Mouse (Mus musculus) E14TG2a.4 (cell line): ENCODE results near the gene Ifi211.
"Not testable (repeated sequence)": the region's sequence is repeated elsewhere in the genome, so short reads cannot be mapped to it uniquely, and the experiment has no call there.

Experiments used
- CTCF ChIP-seq: conservative IDR thresholded peaks from 2 replicates; pipeline ENCODE4 v1.5.1; 2014; ENCODE audit warnings: low read length
- POU5F1 ChIP-seq: IDR thresholded peaks from 2 replicates; pipeline ENCODE4 v1.6.1; 2014; ENCODE audit warnings: low read length, borderline replicate concordance

- not testable (repeated sequence) for TF ChIP-seq POU5F1, CTCF
These were observed 48.6 kb upstream of the Ifi211 start for GRCm38 (mm10) chr1:173961491-173961890.
